Mouse (Mus musculus) layer of hippocampus, adult 11-12 months (tissue): ENCODE measurements at regions not wholly inside any gene's neighbourhood (a gene's known extent, or its start where the extent isn't known, plus 50 kb on each side); places are given as distances from the start of the nearest gene placed in this dataset.
"Not testable (repeated sequence)": the region's sequence is repeated elsewhere in the genome, so short reads cannot be mapped to it uniquely, and the experiment has no call there.

Experiments used
- DNase-seq: peaks from one replicate; pipeline ENCODE4 v3.0.0; 2022; ENCODE audit warnings: low spot score

DNA sequence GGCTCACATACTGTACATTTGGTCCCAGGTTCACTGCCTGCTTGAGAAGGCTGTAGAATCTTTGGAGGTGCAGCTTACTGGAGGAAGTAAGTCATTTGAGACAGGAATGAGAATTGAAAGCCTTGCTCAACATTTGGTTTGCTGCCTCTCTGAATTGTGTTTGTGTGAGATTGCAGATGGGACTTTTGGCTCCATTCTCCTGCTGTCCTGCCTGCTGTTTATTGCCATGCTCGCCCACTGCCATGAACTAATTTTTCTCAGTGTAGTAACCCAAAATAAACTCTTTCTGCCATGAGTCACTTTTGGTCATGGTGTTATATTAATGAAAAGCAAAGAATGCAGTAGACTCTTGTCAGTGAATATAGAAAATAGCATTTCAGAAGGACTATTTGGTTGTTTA, 368.1 kb downstream of the Gm8797 start:
- DNase-seq = peak; percentile 45

DNA sequence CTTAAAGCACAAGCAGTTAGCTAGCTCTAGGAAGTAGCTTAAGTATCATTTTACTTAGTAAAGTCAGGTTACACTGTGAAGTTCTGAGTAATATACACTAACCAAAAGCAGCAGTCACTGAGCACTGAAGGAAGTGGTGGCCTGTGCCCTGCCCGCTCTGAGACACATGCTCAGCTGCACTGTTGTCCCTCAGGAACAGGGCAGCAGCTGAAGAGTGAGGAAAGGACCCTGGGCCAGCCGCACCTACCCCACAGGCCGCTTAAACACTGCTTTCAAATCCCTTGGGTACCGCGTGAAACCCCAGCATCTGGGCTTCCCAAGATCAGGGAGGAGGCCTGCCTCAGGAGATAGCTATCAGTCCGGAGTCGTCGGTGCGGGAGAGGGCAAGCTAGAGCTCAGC, 385.1 kb downstream of the Gm8797 start:
- not testable (repeated sequence) for DNase-seq

- DNase-seq = no peak
Measured at GRCm38 (mm10) chr3:6137374-6137773, 386.8 kb downstream of the Gm8797 start.

GRCm38 (mm10) chr3:6173775-6174174, 423.2 kb downstream of the Gm8797 start:
- no peak for DNase-seq

- DNase-seq = no peak
Measured at GRCm38 (mm10) chr3:6182533-6182932, 431.9 kb downstream of the Gm8797 start.

DNA sequence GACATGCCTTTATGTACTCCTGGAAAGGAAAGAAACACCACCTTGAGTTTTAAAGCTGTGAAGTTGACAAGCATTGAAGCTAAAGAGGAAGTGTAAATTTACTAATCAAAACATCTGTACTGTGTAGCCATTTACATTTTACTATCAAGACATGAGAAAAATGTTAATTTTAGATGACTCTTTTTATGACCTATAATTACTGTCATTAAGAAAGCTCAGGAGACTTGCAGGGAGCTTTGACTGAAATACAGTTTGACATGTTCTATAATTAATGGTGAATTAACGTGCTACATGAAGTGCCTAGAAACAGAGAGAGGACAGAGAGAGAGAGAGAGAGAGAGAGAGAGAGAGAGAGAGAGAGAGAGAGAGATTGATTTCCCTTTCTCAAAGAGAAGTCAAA, 432.8 kb downstream of the Gm8797 start:
- DNase-seq = no peak

- no peak for DNase-seq
Measured at GRCm38 (mm10) chr3:6204656-6205055, 415.6 kb downstream of the 1700008P02Rik start.

DNA sequence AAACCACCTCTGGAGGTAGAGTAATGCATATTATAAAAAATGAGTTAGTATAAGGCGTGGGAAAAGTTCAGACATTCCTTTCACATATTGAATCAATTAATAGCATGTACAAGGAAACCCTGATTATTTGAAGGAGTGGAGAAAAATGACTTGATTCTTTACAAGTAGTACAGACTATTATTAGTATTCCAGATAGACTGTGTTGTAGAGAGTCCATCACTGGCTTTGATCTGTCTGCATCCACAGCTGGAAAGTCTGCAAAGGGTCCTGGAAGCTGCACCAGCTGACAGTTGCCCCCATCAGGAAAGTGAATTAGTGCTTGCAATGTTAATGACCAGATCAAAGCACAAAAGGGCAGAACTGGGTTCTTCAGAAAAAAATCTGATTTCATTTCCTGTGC, 391.6 kb downstream of the 1700008P02Rik start:
- no peak for DNase-seq
